Mouse (Mus musculus): ENCODE results near the gene Sppl3. TPM values are rescaled to one million over a fixed set of nuclear protein-coding genes. Genes with fewer than 3 reads are reported as not detected.

Gene Sppl3
- polyA plus RNA-seq (2017; shearing (Covaris generic)): 60.2 TPM

GRCm38 (mm10) chr5:115010577-115011216 is at the start of gene Sppl3:
Gene Sppl3, plus strand, starts transcription at chr5:115011137.

GRCm38 (mm10) chr5:114970824-114971227 is 40.1 kb upstream of the Sppl3 start, which contains the start of gene Hnf1a:
Gene Hnf1a, minus strand, starts transcription at chr5:114971094.

GRCm38 (mm10) chr5:115098195-115098594 is 87.3 kb downstream of the Sppl3 start, which contains the start of gene Gm10401:
Gene Gm10401, minus strand, starts transcription at chr5:115098295.

GRCm38 (mm10) chr5:115118961-115119570 is 108.1 kb downstream of the Sppl3 start, which contains the start of gene Acads:
Gene Acads, minus strand, starts transcription at chr5:115119346.

GRCm38 (mm10) chr5:115134234-115135165 is 123.6 kb downstream of the Sppl3 start, which contains the start of gene Unc119b:
Gene Unc119b, minus strand, starts transcription at chr5:115134975.

Other genes with a start within 250 kb of the Sppl3 start
- gene Ankrd13a, start 236.5 kb upstream of the Sppl3 start, polyA plus RNA-seq (2017; shearing (Covaris generic)): 124 TPM
- 97.3 TPM for gene Git2, start 235.6 kb upstream of the Sppl3 start, polyA plus RNA-seq (2017; shearing (Covaris generic))
- 41.1 TPM for gene 1500011B03Rik, start 187.7 kb upstream of the Sppl3 start, polyA plus RNA-seq (2017; shearing (Covaris generic))
- not detected for gene 4930519G04Rik, start 157.5 kb upstream of the Sppl3 start, polyA plus RNA-seq (2017; shearing (Covaris generic))
- not detected for gene Gm9936, start 152.5 kb upstream of the Sppl3 start, polyA plus RNA-seq (2017; shearing (Covaris generic))
- gene Oasl2, start 114.2 kb upstream of the Sppl3 start, polyA plus RNA-seq (2017; shearing (Covaris generic)): 19.3 TPM
- gene Oasl1, start 87.9 kb upstream of the Sppl3 start, polyA plus RNA-seq (2017; shearing (Covaris generic)): 8.6 TPM
- 24.9 TPM for gene 2210016L21Rik, start 69.0 kb upstream of the Sppl3 start, polyA plus RNA-seq (2017; shearing (Covaris generic))
- not detected for gene Hnf1a, start 40.0 kb upstream of the Sppl3 start, polyA plus RNA-seq (2017; shearing (Covaris generic))
- gene Gm10401, start 87.2 kb downstream of the Sppl3 start, polyA plus RNA-seq (2017; shearing (Covaris generic)): 2.4 TPM
- 15.6 TPM for gene Acads, start 108.2 kb downstream of the Sppl3 start, polyA plus RNA-seq (2017; shearing (Covaris generic))
- 61.3 TPM for gene Unc119b, start 123.8 kb downstream of the Sppl3 start, polyA plus RNA-seq (2017; shearing (Covaris generic))
- 61.4 TPM for gene Mlec, start 147.0 kb downstream of the Sppl3 start, polyA plus RNA-seq (2017; shearing (Covaris generic))
- gene Cabp1, start 183.2 kb downstream of the Sppl3 start, polyA plus RNA-seq (2017; shearing (Covaris generic)): not detected
- 115 TPM for gene Pop5, start 224.7 kb downstream of the Sppl3 start, polyA plus RNA-seq (2017; shearing (Covaris generic))